Mouse (Mus musculus) megakaryocyte, embryonic 14.5 days (primary cell): ENCODE data around the gene Frmpd1.

Source experiments
- FLI1 ChIP-seq: IDR thresholded peaks from 2 replicates; pipeline ENCODE4 v1.6.1; 2012; ENCODE audit warnings: low read length, inconsistent platforms, mixed read lengths
- GATA1 ChIP-seq: IDR thresholded peaks from 3 replicates; pipeline ENCODE4 v1.6.1; 2012; ENCODE audit warnings: mixed read lengths, low read length, inconsistent platforms, borderline replicate concordance

- TF ChIP-seq GATA1 (no peak), FLI1 (no peak)
These were observed 706 bp upstream of the Frmpd1 start for GRCm38 (mm10) chr4:45183818-45184520.
